Mouse (Mus musculus): ENCODE data around the gene Atl1. TPM values are rescaled to one million over a fixed set of nuclear protein-coding genes. Genes with fewer than 3 reads are reported as not detected.
A peak's percentile ranks its signal among the peaks of the same experiment; 100 is the strongest.

The Atl1 gene
- polyA plus RNA-seq, 1 experiment from 2014 or later: 1.5 TPM

GRCm38 (mm10) chr12:69945861-69946260 lies 53.4 kb downstream of the Atl1 start:
- Histone ChIP-seq H3K9ac (no peak overlapping the region), H3K27ac (no peak overlapping the region), H3K4me2 (no peak overlapping the region), H3K9me3 (replicated peaks) (no peaks in the 10 kb centered on the region), H3K4me3 (replicated peaks) (no peak overlapping the region), H3K36me3 (no peaks in the 10 kb centered on the region), H3K27me3 (no peaks in the 10 kb centered on the region), H3K4me1 (replicated peaks) (peaks cover 14% of the 10 kb centered on the region)
- 80% methylated on average over 5 of the region's 5 CpGs for WGBS (ENCODE audit: insufficient replicate concordance)
- ATAC-seq (ENCODE audit: low read depth): no peak
- DNase-seq: no peak

GRCm38 (mm10) chr12:69947502-69947901 lies 55.1 kb downstream of the Atl1 start:
- no peak overlapping the region for H3K27ac ChIP-seq
- no peaks in the 10 kb centered on the region for H3K9me3 ChIP-seq (replicated peaks)
- H3K9ac ChIP-seq: no peak overlapping the region
- H3K27me3 ChIP-seq: no peaks in the 10 kb centered on the region
- DNase-seq (no peak), ATAC-seq (ENCODE audit: low read depth) (no peak)
- peaks cover 11% of the 10 kb centered on the region for H3K4me1 ChIP-seq (replicated peaks)
- WGBS (ENCODE audit: insufficient replicate concordance): 33% methylated on average over 3 of the region's 3 CpGs
- no peak overlapping the region for H3K4me2 ChIP-seq
- H3K4me3 ChIP-seq (replicated peaks): no peak overlapping the region
- H3K36me3 ChIP-seq: no peaks in the 10 kb centered on the region

- 20% methylated on average over 2 of the region's 2 CpGs for WGBS (ENCODE audit: insufficient replicate concordance)
- Histone ChIP-seq H3K4me2 (no peak overlapping the region), H3K9me3 (replicated peaks) (no peaks in the 10 kb centered on the region), H3K27ac (no peak overlapping the region), H3K27me3 (no peaks in the 10 kb centered on the region), H3K4me3 (replicated peaks) (no peak overlapping the region), H3K9ac (no peak overlapping the region), H3K36me3 (peaks cover 20% of the 10 kb centered on the region), H3K4me1 (replicated peaks) (0 out of 2 replicates have a peak, but pooled peaks cover 3% of the 10 kb centered on the region)
- DNase-seq: no peak
- ATAC-seq (ENCODE audit: low read depth): no peak
Observed at GRCm38 (mm10) chr12:69957378-69957777, 65.0 kb downstream of the Atl1 start.

GRCm38 (mm10) chr12:69962468-69962867 lies 70.1 kb downstream of the Atl1 start:
- Histone ChIP-seq H3K36me3 (peaks cover 61% of the 10 kb centered on the region), H3K9ac (no peak overlapping the region), H3K9me3 (replicated peaks) (no peaks in the 10 kb centered on the region), H3K27ac (no peak overlapping the region), H3K4me2 (no peak overlapping the region), H3K27me3 (no peaks in the 10 kb centered on the region), H3K4me3 (replicated peaks) (no peak overlapping the region), H3K4me1 (replicated peaks) (peaks cover 19% of the 10 kb centered on the region)
- 27% methylated on average over 4 of the region's 4 CpGs for WGBS (ENCODE audit: insufficient replicate concordance)
- DNase-seq: peak; percentile 38
- ATAC-seq (ENCODE audit: low read depth): peak; percentile 65

- Histone ChIP-seq H3K27ac (no peak overlapping the region), H3K4me2 (no peak overlapping the region), H3K4me1 (replicated peaks) (peaks cover 19% of the 10 kb centered on the region), H3K9ac (no peak overlapping the region), H3K27me3 (no peaks in the 10 kb centered on the region), H3K36me3 (peaks cover 67% of the 10 kb centered on the region), H3K4me3 (replicated peaks) (no peak overlapping the region), H3K9me3 (replicated peaks) (no peaks in the 10 kb centered on the region)
- DNase-seq (no peak), ATAC-seq (ENCODE audit: low read depth) (no peak)
- 83% methylated on average over 6 of the region's 6 CpGs for WGBS (ENCODE audit: insufficient replicate concordance)
Observed at GRCm38 (mm10) chr12:69963141-69963540, 70.7 kb downstream of the Atl1 start.

- peaks cover 86% of the 10 kb centered on the region for H3K36me3 ChIP-seq
- 34% methylated on average over 3 of the region's 3 CpGs for WGBS (ENCODE audit: insufficient replicate concordance)
- H3K27me3 ChIP-seq: no peaks in the 10 kb centered on the region
- DNase-seq: no peak
- no peak overlapping the region for H3K4me3 ChIP-seq (replicated peaks)
- H3K4me2 ChIP-seq: no peak overlapping the region
- H3K27ac ChIP-seq: no peak overlapping the region
- peak; percentile 45; the same call in 1 of the 2 replicates for ATAC-seq (ENCODE audit: low read depth)
- no peak overlapping the region for H3K9ac ChIP-seq
- H3K4me1 ChIP-seq (replicated peaks): peaks cover 27% of the 10 kb centered on the region
- no peaks in the 10 kb centered on the region for H3K9me3 ChIP-seq (replicated peaks)
Observed at GRCm38 (mm10) chr12:69965644-69966043, 73.2 kb downstream of the Atl1 start.

- no peak overlapping the region for H3K9ac ChIP-seq
- H3K27ac ChIP-seq: peak overlapping the region; percentile 64
- H3K4me2 ChIP-seq: no peak overlapping the region
- no peak overlapping the region for H3K4me3 ChIP-seq (replicated peaks)
- ATAC-seq (ENCODE audit: low read depth): no peak
- peaks cover 27% of the 10 kb centered on the region for H3K4me1 ChIP-seq (replicated peaks)
- H3K36me3 ChIP-seq: peaks cover 87% of the 10 kb centered on the region
- WGBS (ENCODE audit: insufficient replicate concordance): 54% methylated on average over 5 of the region's 5 CpGs
- no peak for DNase-seq
- no peaks in the 10 kb centered on the region for H3K27me3 ChIP-seq
- H3K9me3 ChIP-seq (replicated peaks): no peaks in the 10 kb centered on the region
Observed at GRCm38 (mm10) chr12:69966071-69966470, 73.7 kb downstream of the Atl1 start.

GRCm38 (mm10) chr12:69967112-69967511 lies 74.7 kb downstream of the Atl1 start:
- peaks cover 88% of the 10 kb centered on the region for H3K36me3 ChIP-seq

GRCm38 (mm10) chr12:69968154-69968553 lies 75.7 kb downstream of the Atl1 start:
- H3K4me3 ChIP-seq (replicated peaks): no peak overlapping the region
- H3K36me3 ChIP-seq: peaks cover 84% of the 10 kb centered on the region
- no peaks in the 10 kb centered on the region for H3K27me3 ChIP-seq
- DNase-seq: no peak
- H3K4me1 ChIP-seq (replicated peaks): peaks cover 27% of the 10 kb centered on the region
- no peak overlapping the region for H3K27ac ChIP-seq
- H3K9me3 ChIP-seq (replicated peaks): no peaks in the 10 kb centered on the region
- peak; percentile 39; the same call in 1 of the 2 replicates for ATAC-seq (ENCODE audit: low read depth)
- WGBS (ENCODE audit: insufficient replicate concordance): 65% methylated on average over 5 of the region's 5 CpGs
- no peak overlapping the region for H3K9ac ChIP-seq
- no peak overlapping the region for H3K4me2 ChIP-seq

More at GRCm38 (mm10) chr12:69967112-69967511, 74.7 kb downstream of the Atl1 start:
- Histone ChIP-seq H3K27me3 (no peaks in the 10 kb centered on the region), H3K4me1 (replicated peaks) (peaks cover 27% of the 10 kb centered on the region), H3K9me3 (replicated peaks) (no peaks in the 10 kb centered on the region), H3K9ac (no peak overlapping the region), H3K4me3 (replicated peaks) (no peak overlapping the region), H3K4me2 (no peak overlapping the region), H3K27ac (no peak overlapping the region)
- DNase-seq (no peak), ATAC-seq (ENCODE audit: low read depth) (no peak)
- WGBS (ENCODE audit: insufficient replicate concordance): 85% methylated on average over 6 of the region's 6 CpGs

- no peak overlapping the region for H3K9ac ChIP-seq
- H3K36me3 ChIP-seq: peaks cover 71% of the 10 kb centered on the region
- H3K4me3 ChIP-seq (replicated peaks): no peak overlapping the region
- H3K9me3 ChIP-seq (replicated peaks): no peaks in the 10 kb centered on the region
- ATAC-seq (ENCODE audit: low read depth) (no peak), DNase-seq (no peak)
- peaks cover 26% of the 10 kb centered on the region for H3K4me1 ChIP-seq (replicated peaks)
- H3K27ac ChIP-seq: no peak overlapping the region
- H3K27me3 ChIP-seq: no peaks in the 10 kb centered on the region
- H3K4me2 ChIP-seq: no peak overlapping the region
Observed at GRCm38 (mm10) chr12:69973666-69974065, 81.3 kb downstream of the Atl1 start.

GRCm38 (mm10) chr12:69976688-69977087 lies 84.3 kb downstream of the Atl1 start:
- no peak for ATAC-seq (ENCODE audit: low read depth)
- Histone ChIP-seq H3K4me2 (no peak overlapping the region), H3K4me1 (replicated peaks) (peaks cover 41% of the 10 kb centered on the region), H3K36me3 (peaks cover 61% of the 10 kb centered on the region), H3K9ac (no peak overlapping the region), H3K27me3 (no peaks in the 10 kb centered on the region), H3K27ac (no peak overlapping the region), H3K9me3 (replicated peaks) (no peaks in the 10 kb centered on the region), H3K4me3 (replicated peaks) (no peak overlapping the region)
- no peak for DNase-seq
- WGBS (ENCODE audit: insufficient replicate concordance): 71% methylated on average over 6 of the region's 6 CpGs

GRCm38 (mm10) chr12:69977376-69977998 lies 85.1 kb downstream of the Atl1 start:
- Histone ChIP-seq H3K4me1 (replicated peaks) (peaks cover 42% of the 10 kb centered on the region), H3K4me3 (replicated peaks) (no peak overlapping the region), H3K27ac (no peak overlapping the region), H3K4me2 (no peak overlapping the region), H3K9ac (no peak overlapping the region), H3K36me3 (peaks cover 62% of the 10 kb centered on the region), H3K9me3 (replicated peaks) (no peaks in the 10 kb centered on the region), H3K27me3 (no peaks in the 10 kb centered on the region)
- 70% methylated on average over 9 of the region's 9 CpGs for WGBS (ENCODE audit: insufficient replicate concordance)
- DNase-seq: no peak
- no peak for ATAC-seq (ENCODE audit: low read depth)

All from liver, embryonic 13.5 days (tissue).